Mouse (Mus musculus) MEL (cell line): ENCODE measurements around the gene Zfp970.
"Not testable (repeated sequence)": the region's sequence is repeated elsewhere in the genome, so short reads cannot be mapped to it uniquely, and the experiment has no call there.

ENCODE experiments used
- CTCF ChIP-seq, 3 experiments: IDR thresholded peaks in 2 of 3; conservative IDR thresholded peaks in 1 of 3; 2 replicates each; pipeline ENCODE4 v1.5.1; 2011 to 2012; ENCODE audit warnings: low read length in 3 of 3, low read depth in 2 of 3, mild to moderate bottlenecking in 2 of 3, improper control_type of control experiment in 1 of 3, inconsistent platforms in 1 of 3, mixed read lengths in 1 of 3, moderate library complexity in 1 of 3; ENCODE audit not compliant: control insufficient read depth in 1 of 3, insufficient read depth in 1 of 3, poor library complexity in 1 of 3, severe bottlenecking in 1 of 3
- MAX ChIP-seq: IDR thresholded peaks from 2 replicates; pipeline ENCODE4 v1.6.1; 2011; ENCODE audit warnings: low read length, improper control_type of control experiment
- NELFE ChIP-seq: IDR thresholded peaks from 2 replicates; pipeline ENCODE4 v1.6.1; 2011; ENCODE audit warnings: low read depth, low read length, improper control_type of control experiment

DNA sequence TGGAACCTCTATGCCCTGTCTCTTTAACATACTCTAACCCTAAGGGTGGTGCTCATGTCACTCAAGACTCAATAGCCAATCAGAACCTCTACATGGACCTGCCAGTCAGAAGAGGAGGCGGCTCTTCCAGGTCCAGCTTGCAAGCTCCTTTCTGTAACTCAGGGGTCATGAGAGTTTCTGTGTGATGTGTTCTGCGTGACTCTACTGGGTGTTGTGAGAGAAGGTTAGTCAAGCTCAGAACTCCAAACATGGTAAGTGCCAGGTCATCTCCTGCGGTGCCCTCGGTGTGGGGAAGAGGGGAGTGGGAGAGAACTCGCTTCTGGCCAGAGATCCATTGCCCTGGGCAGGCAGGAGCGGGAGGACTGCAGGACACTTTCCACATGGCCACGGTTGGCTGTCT is 33.5 kb downstream of the Zfp970 start, which contains the start of gene Gm14403:
- TF ChIP-seq MAX; NELFE; CTCF (IDR thresholded peaks at IDR 0.05 in 2 of 3, conservative IDR thresholded peaks at IDR 0.05 in 1 of 3; ENCODE audit: control insufficient read depth in 1 of 3, insufficient read depth in 1 of 3, low read depth in 2 of 3, low read length in 3 of 3, poor library complexity in 1 of 3, severe bottlenecking in 1 of 3): not testable (repeated sequence)
